Mouse (Mus musculus) neutrophil, adult 59 days (primary cell): ENCODE data around the gene Gm5141. TPM values are rescaled to one million over a fixed set of nuclear protein-coding genes. Genes with fewer than 3 reads are reported as not detected.

ENCODE experiments used
- total RNA-seq, 2 experiments: library from RNA; stranded (reverse); gene quantifications; 1 replicate in 1 of 2; 2 replicates in 1 of 2; pipeline ENCODE4 v1.2.4; 2023

Gm5141 gene
- total RNA-seq: 1 to 10 TPM; 1.4 to 2.1 TPM

DNA sequence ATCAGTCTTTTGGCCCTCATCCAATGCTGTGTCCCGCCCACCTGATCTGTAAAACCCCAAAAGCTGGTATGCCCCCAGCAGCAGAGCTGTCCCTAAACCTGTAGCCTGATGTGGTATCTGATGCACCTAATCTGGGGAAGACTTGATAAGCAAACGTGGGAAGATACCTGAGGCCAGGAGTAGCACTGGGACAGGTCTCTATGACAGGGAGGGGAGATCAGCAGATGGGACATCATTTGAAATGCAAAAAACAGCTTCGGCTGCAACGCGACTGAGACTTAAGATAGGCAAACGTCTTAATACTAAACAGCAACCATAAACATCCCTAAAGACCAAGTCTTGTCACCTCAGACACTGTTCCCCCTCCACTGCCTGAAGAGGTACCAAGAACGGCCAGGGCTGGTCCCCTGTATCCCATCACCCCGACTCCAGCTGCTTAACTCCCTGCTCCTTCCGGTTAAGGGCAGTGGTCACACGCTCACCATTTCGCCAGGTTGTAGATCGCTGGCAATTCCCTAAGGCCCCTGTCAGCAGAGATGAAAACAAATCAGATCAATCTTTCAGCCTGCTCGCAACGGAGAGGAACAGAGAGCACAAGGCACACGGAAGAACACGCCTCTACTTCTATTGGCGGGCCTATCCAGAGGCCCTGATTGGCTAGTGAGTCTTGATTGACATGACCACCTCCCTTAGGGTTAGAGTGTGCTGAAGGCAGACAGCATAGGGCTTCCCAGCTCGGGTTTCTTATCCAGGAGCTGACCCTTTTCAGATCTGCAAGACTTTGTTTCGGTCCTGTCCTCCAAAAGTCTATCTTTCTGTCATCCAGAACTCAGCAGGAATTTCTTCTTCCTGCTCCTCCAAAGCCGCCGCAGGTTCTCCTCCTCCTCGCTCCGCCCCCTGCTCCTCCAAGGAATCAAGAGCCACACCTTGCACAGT is at the start of gene Gm5141:
Gene Gm5141 (minus strand): TSS at position 610 of the 936 bp plus-strand sequence.

DNA sequence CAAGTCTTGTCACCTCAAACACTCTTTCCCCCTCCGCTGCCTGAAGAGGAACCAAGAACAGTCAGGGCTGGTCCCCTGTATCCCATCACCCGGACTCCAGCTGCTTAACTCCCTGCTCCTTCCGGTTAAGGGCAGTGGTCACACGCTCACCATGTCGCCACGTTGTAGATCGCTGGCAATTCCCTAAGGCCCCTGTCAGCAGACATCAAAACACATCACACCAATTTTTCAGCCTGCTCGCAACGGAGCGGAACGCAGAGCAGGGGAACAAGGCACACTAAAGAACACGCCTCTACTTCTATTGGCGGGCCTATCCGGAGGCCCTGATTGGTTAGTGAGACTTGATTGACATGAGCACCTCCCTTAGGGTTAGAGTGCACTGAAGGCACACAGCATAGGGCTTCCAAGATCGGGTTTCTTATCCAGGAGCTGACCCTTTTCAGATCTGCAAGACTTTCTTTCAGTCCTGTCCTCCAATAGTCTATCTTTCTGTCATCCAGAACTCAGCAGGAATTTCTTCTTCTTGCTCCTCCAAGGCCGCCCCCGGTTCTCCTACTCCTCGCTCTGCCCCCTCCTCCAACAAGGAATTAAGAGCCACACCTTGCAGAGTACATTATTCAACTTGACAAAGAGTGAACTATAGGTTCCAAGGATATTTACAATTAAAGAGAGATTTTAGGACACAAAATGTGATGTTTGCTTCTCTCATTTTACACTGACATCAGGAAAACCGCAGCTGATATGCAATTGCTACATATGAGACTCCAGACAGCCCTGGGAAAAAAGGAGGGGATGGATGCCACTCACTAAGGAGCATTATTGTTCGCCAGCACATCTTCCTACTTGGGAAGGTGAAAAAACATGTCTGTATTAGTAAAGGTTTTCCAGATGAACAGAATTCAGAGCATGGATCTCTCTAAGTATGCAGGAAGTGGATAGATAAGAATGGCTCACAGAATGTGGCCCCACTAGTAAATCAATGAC is 24.9 kb downstream of the Gm5141 start, which contains the start of gene Platr25:
Gene Platr25 (minus strand): TSS at position 278 of the 984 bp plus-strand sequence.

Other genes with a start within 250 kb of the Gm5141 start
- gene Zfp935, start 227.3 kb downstream of the Gm5141 start, total RNA-seq: 1 to 10 TPM; 2.5 to 4.1 TPM
- gene Zfp934, start 214.6 kb downstream of the Gm5141 start, total RNA-seq: 1 to 10 TPM; 4.5 to 5.1 TPM
- gene 6720489N17Rik, start 161.6 kb downstream of the Gm5141 start, total RNA-seq: 1 to 10 TPM; 1.4 to 1.5 TPM
- gene Platr25, start 25.1 kb downstream of the Gm5141 start, total RNA-seq: 1 to 10 TPM; 6.3 to 8.4 TPM
- gene Fbp2, start 72.6 kb upstream of the Gm5141 start, total RNA-seq: not detected
- 1 to 10 TPM; 2.3 to 3.0 TPM for gene Fbp1, start 102.5 kb upstream of the Gm5141 start, total RNA-seq
- 10 to 100 TPM; 17.9 to 29.4 TPM for gene 2010111I01Rik, start 179.1 kb upstream of the Gm5141 start, total RNA-seq